Comparison of ENCODE assay signal across 21 mouse cellular contexts in the genomic region with DNA sequence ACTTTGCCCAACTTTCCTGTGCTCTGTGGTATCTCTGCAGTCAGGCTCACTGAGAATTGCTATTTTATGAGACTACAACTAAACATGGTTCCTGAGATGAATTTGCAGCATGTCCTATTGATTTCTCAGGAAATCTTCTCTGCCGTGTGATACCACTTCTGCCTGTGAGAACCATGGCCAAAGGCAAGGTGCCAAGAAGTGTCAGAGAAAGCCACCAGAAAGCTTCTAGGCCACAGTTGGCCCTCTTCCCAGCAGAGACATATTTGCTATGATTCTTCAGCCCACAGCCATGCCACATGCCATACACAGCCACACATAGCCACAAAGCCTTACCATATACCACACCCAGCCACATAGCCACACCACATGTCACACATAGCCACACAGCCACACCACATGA.
DNase-seq lines count a peak whose midpoint lies in the region; ATAC-seq lines count a peak whose summit lies in the region.
"Had no signal": no experiment of that assay in that cellular context is flagged by ENCODE, and none has a peak within 500 bp of the region (broad histone marks: within the 10 kb centered on the region; RNA-seq: fewer than 3 reads in every experiment).

No protein-coding gene starts in this region.

- H3K4me2 ChIP-seq in neural tube, embryonic 11.5 days (ENCODE audit: low read depth) = no peak overlapping the region
- H3K4me2 ChIP-seq: liver, embryonic 12.5 days; lung, embryonic 15.5 days; midbrain, embryonic 15.5 days; neural tube, embryonic 12.5 days had no signal

- H3K9ac ChIP-seq in neural tube, embryonic 11.5 days (ENCODE audit: low read length) = no peak overlapping the region
- H3K9ac ChIP-seq: forebrain, postnatal 0 days; liver, embryonic 12.5 days; lung, embryonic 15.5 days; midbrain, embryonic 15.5 days; neural tube, embryonic 12.5 days had no signal

- WGBS in neural tube, embryonic 11.5 days = 94% methylated on average over 1 of the region's 1 CpGs

- intact Hi-C loops in heart, postnatal 36 days (cut with DNase I) = no loop called here

- peak; percentile 9 to 13 for DNase-seq in heart, adult 18-20 months
- no peak for DNase-seq in heart, postnatal 36 days
- DNase-seq in neural tube, embryonic 11.5 days (ENCODE audit: low spot score) = peak; percentile 3
- no peak for DNase-seq in neural tube, embryonic 10.5 days (ENCODE audit: extremely low spot score, low spot score)
- peak; percentile 28 for DNase-seq in cerebellum, adult 11-12 months
- DNase-seq in cerebellum, postnatal 36 days = peak; percentile 33 to 38
- no peak for DNase-seq in right cerebral cortex, adult 18-20 months
- DNase-seq: embryo, embryonic 11 days; forebrain, postnatal 0 days; gastrocnemius, adult 2 months; kidney, postnatal 10 days; thymus, postnatal 25 days had no signal

- H3K27me3 ChIP-seq in neural tube, embryonic 11.5 days (ENCODE audit: control insufficient read depth, insufficient read depth, low read length) = no peaks in the 10 kb centered on the region
- H3K27me3 ChIP-seq: liver, embryonic 12.5 days; lung, embryonic 15.5 days; midbrain, embryonic 15.5 days; neural tube, embryonic 12.5 days had no signal

- no peak overlapping the region for H3K4me3 ChIP-seq in neural tube, embryonic 11.5 days (ENCODE audit: low read depth, low read length)
- H3K4me3 ChIP-seq: gastrocnemius, adult 2 months; layer of hippocampus, adult 2 months; liver, embryonic 12.5 days; lung, embryonic 15.5 days; midbrain, embryonic 15.5 days; neural tube, embryonic 12.5 days had no signal

- no peaks in the 10 kb centered on the region for H3K4me1 ChIP-seq in neural tube, embryonic 11.5 days (ENCODE audit: control insufficient read depth, insufficient read depth, low read length)
- H3K4me1 ChIP-seq: liver, embryonic 12.5 days; lung, embryonic 15.5 days had no signal

- no peak overlapping the region for H3K27ac ChIP-seq in neural tube, embryonic 11.5 days (ENCODE audit: low read depth, low read length)
- H3K27ac ChIP-seq: gastrocnemius, adult 2 months; layer of hippocampus, adult 2 months; liver, embryonic 12.5 days; lung, embryonic 15.5 days; midbrain, embryonic 15.5 days; neural tube, embryonic 12.5 days had no signal

- no peaks in the 10 kb centered on the region for H3K36me3 ChIP-seq in neural tube, embryonic 11.5 days (ENCODE audit: control insufficient read depth, insufficient read depth, low read length)
- H3K36me3 ChIP-seq: liver, embryonic 12.5 days; lung, embryonic 15.5 days; midbrain, embryonic 15.5 days; neural tube, embryonic 12.5 days had no signal

- no peak for ATAC-seq in neural tube, embryonic 11.5 days (ENCODE audit: insufficient read depth, low FRiP score, low TSS enrichment)
- no peak for ATAC-seq in megakaryocyte-erythroid progenitor cell, adult 5-6 weeks (replicated peaks; ENCODE audit: low FRiP score, low TSS enrichment, poor library complexity, severe bottlenecking)
- ATAC-seq: activated CD4-positive, CD25-positive, alpha-beta regulatory T cell, adult 4 months; forebrain, postnatal 0 days; intestine, postnatal 0 days; Patski had no signal

- H3K9me3 ChIP-seq in neural tube, embryonic 11.5 days (ENCODE audit: control insufficient read depth, low read length) = no peaks in the 10 kb centered on the region
- H3K9me3 ChIP-seq: liver, embryonic 12.5 days; lung, embryonic 15.5 days; midbrain, embryonic 15.5 days; neural tube, embryonic 12.5 days had no signal

Comparison
In these comparisons a context has a peak if more than half of its experiments do, and no peak if none do; other contexts are left out.
1. DNase-seq: peak in heart, adult 18-20 months (2 of 2), neural tube, embryonic 11.5 days (single experiment), cerebellum, adult 11-12 months (single experiment) and cerebellum, postnatal 36 days (2 of 2); none in heart, postnatal 36 days (0 of 2), neural tube, embryonic 10.5 days (single experiment) and right cerebral cortex, adult 18-20 months (single experiment).